Mouse (Mus musculus) monocyte, adult 2 months (primary cell): ENCODE measurements around the gene Prok1.

Source experiments
- DNase-seq, 2 experiments: peaks; one replicate each; pipeline ENCODE4 v3.0.0; 2022; ENCODE audit warnings: low spot score in 2 of 2, low read depth in 1 of 2

Prok1 gene

DNA sequence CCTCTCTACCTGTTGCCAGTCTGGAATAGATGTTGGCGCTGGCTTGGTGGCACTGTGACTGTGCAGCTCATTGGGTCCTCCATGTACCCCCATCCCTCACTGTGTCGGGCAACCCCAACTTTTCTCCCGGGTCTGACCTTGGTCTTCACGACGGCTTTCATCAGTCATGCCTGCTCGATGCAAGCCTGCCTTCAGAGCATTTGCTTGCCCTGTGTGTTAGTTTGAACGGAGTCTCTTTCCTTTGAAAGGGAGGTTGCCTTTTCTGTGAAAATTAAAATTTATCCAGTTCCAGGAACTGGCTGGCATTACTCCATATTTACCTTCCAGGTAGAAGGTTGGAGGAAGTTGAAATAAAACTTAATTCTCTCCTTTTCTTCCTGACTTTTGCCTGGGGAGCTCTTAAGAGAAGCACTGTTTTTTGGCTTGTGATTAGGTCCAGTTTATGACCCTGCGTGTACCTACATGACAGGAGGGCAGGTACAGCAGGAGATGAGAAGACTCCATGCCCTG is 981 bp downstream of the Prok1 start:
- no peak for DNase-seq

DNA sequence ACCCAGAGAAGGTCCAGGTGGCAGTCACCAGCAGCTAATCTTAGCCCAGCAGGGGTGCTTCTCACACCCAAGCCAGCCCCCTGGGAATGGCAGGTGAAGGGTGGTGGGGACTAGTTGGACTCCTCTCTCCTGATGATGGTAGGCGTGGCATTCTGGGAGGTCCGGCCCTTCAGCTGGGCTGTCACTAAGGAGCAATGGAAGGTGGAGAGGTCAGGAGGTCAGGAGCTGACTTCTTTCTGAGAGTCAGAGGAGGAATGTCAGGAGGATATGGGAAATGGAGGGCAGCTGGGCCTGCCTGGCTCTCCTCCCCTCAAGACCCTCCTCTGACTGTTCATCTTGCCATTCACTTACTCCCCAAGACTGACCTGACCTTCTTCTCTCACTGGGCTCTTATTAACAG is 1.5 kb downstream of the Prok1 start:
- DNase-seq, result no peak

DNA sequence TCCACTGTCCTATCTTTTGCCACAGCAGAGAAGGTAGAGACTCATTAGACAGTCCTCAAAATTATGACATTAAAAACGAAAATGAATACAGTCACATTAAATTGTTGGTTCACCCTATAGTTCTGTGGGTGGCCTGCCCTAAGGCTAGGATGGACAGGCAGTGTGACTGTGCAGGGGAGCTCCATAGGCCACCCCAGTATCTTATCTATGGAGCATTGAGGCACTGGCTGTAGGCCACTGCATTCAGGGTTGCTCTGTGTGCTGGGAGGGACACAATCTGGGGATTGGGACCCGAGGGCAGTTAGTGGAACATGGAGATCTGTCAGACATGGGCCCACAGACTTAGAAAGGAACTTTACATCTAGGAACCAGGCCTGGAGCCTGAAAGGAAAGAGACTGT is 5.6 kb downstream of the Prok1 start:
- DNase-seq, result no peak

DNA sequence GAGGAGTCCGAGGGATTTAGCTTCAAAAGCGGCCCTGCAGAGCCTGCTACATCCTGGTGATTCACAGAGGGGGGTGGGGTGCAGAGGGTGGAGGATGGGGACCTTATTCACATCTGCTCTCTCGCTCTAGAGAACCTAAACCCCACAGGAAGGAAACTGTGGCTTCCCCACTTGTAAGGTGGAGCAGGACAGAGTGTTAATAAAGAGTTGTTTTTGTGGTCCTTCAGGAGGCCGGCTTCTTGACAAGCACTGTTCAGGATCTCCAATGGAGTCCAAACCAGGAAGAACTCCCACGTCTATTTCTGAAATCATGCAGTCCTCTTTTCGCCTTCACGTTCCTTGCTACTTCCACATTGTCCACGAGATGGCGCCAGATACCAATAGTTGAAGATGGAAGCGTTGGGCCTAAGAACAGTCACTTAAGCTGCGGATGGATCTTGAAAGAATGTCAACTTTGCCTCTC is 6.1 kb downstream of the Prok1 start:
- DNase-seq, result peak in 1 of 2 experiments; percentile 40

DNA sequence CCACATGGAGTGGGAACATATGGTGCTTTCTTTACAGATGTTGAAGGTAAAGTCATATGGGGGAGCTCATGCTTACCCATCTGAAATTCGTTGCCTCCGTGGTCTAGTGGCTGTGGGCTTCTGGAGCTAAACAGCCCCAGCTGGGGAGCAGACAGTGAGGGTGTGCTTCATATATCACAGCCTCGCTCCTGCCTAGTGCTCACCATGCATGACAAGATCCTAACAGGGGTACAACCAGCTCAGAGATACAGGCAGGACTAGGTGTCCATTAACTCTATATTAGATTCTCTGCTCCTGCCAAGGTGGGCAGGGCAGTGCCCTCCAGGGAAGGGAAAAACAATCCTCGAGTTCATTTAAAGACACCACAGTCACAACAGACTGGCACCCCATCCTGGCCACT is 8.3 kb downstream of the Prok1 start:
- no peak for DNase-seq

DNA sequence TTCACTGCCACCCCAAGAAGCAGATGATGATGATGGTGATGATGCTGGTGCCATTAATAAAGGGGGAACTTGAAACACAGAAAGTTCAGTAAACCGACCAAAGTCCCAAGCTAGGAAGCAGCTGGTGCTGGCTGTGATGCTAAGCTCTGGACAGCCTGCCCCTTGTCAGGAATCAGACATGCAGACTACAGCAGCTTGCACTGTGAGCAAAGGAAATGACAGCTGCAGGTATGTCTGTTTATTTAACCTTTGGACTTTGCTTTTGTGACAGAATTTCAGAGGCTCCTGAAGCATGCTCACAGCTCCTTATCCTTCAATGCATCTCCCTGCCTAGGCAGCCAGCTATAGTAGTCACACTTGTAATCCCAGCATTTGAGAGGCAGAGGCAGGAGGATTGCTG is 9.0 kb downstream of the Prok1 start, which contains the start of gene A630076J17Rik:
TSS of gene A630076J17Rik (plus strand) at position 88 of the 400 bp plus-strand sequence.
- DNase-seq, result no peak

DNA sequence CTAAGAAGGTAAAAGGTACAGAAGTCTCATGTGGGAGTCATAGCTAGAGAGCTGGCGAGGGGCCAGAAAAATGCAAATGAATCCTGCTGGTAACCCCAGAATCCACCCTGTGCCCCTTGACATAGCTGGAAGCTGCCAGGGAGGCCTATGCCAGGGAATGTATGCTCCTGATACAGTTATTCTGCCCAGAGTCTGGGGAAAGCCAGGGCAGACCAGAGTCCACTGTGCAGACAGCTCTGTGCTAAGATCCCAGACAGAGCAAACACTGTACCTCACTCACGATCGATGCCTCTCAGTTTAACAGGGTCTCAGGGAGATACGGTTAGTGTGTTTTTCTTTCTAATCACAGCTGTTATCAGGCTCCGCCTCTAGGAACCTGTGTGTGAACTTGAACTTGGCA is 9.7 kb downstream of the Prok1 start:
- no peak for DNase-seq

DNA sequence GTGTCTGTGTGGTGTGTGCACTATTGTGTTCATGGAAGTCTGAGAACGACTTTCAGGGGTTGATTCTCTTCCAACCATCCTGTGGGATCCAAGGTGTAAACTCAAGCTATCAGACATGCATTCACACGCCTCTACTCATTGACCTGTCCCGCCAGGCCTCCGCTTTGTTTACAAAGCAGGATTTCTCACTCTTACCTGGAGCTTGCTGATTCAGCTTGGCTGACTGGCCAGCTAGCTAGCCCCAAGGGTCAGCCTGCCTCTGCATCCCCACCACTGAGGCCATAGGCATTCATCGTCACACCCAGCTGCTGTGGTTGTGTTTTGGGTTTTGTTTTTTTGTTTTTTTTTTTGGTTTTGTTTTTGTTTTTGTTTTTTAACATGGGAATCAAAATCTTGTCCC is 10.3 kb downstream of the Prok1 start:
- no peak for DNase-seq

DNA sequence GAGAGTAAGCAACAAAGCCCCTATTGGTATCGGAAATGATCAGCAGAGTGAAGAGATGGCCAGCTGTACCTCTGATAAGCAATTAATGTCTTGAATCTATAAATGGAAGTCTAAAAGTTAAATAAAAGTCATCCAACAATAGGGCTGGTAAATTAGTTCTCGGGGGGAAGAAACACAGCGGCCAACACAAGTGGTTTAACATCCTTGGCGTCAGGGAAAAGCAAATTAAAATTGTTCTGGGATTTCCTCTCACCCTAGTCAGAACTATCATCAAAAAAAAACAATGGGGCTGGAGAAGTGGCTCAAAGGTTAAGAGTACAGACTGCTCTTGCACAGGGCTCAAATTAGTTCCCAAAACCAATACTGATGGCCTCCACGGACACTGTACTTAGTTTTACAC is 13.7 kb downstream of the Prok1 start:
- DNase-seq, result no peak

DNA sequence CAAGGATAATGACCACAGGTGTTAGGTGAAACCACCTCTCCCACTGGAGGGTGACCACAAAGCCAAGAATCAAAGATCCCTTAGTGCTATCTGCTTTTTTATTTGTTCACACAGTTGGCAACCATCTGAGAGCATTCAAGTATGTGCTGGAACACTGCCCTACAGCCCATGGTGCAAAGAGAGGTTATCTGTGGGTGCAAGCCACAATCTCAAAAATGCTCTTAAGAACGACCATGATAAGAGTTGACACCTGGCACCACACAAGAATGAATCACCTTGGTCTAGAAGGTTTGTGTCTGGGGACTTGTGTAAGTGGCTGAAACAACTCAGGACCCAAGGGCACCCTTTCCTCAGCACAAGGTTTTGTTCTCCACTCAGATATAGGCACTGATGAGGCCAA is 16.3 kb downstream of the Prok1 start:
- no peak for DNase-seq

DNA sequence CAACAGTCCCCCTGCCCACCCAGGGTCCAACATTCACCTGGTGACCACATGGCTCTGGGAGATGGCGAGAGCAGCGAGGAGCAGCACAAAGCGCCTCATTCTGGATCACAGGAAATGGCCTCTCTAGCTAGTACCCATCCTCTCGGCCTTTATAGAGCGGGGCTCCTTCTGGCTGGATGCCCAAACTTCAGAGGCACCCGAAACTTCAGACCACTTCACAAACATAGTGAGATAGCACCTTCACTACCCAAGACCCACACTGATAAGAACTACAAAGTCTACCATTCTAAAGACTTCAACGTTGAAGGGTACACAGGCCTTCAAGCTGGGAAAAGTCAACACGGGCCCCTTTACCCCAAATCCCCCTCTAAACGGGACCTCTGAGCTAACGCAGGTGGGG is 17.9 kb downstream of the Prok1 start, which contains the start of gene Cym:
TSS of gene Cym (minus strand) at position 125 of the 400 bp plus-strand sequence.
- no peak for DNase-seq

DNA sequence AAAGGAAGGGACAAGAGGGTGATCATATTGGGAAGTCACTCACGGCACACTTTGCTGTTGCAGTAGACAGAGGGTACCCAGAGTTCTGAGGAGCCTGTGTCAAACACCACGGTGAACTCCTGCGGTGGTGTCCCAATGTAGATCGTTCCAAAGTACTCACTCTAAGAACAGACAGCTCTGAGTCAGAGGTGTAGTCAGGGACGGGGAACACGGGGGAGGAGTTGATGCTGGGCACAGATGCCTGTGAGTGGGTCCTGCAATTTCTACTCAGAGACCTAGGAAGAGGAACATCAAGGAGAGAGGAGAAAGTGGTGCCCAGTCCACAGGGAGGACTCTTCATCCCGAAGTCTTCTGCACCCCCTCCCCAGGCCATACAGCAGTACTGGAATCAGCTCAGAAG is 20.9 kb downstream of the Prok1 start:
- no peak for DNase-seq

DNA sequence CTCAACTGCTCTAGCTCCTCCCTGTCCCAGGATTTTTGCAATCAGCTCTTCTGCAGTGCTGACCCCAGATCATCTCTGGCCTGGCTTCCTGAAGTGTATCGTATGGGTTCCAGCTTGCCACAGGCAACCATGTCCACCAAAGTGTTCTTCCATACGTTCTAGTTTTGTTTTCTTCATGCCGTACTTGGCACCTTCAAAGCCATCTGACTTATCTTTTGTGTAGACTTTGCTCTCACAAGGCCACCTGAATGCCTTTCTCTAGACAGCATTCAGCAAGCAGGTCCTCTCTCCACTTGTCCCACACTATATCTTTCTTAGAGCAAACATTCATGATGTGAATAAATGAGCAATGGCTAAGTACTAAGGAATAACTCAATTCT is 22.4 kb downstream of the Prok1 start:
- no peak for DNase-seq

DNA sequence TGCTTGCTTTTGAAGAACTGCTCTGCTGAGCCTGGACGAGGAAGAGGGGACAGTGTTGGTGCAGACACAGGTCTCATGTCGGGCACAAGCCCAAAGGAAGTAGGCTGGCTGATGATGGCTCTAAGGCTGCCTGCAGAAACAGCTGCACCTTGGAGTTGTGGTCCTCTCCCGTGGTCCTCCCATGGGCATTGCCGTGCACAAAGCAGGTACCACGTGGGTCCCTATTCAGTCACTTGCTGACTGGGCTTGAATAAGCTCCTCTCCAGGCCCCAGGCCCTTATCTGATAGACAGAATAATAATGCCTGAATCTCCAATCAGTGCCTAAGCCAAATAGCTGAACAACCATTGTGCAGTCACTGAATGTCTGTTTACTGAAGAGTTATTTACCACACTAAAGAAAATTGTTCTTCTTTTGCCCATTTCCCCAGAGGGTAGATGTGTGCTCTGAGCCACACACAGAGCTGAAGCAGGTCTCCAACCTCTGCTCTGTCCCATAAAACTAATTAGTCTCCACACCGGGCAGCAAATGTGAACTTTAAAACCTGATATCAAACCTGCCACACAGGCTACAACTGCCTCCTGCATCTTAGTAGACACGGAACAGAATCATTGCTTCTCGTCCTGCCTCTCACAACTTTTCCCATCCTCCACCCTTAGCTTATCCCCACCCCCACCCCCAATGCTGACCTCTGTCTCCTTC is 23.0 kb downstream of the Prok1 start:
- no peak for DNase-seq

DNA sequence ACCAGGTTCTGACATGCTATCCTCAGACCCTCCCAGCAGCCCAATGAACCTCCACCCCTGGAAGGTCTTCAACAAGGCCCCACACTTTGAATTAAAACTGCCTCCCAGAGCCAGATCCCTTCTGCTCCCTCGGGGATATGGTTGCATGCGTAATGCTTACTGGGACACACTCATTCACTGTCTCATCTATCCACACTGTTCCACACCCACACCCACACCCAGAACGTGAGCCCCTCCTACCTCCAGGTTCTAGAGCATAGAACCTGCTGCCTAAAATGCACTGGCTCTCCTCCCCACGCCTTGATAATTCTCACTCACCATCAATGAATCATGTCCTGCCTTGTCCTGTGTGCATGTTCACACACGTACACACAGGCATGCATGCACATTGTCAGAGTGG is 24.9 kb downstream of the Prok1 start:
- DNase-seq, result no peak

DNA sequence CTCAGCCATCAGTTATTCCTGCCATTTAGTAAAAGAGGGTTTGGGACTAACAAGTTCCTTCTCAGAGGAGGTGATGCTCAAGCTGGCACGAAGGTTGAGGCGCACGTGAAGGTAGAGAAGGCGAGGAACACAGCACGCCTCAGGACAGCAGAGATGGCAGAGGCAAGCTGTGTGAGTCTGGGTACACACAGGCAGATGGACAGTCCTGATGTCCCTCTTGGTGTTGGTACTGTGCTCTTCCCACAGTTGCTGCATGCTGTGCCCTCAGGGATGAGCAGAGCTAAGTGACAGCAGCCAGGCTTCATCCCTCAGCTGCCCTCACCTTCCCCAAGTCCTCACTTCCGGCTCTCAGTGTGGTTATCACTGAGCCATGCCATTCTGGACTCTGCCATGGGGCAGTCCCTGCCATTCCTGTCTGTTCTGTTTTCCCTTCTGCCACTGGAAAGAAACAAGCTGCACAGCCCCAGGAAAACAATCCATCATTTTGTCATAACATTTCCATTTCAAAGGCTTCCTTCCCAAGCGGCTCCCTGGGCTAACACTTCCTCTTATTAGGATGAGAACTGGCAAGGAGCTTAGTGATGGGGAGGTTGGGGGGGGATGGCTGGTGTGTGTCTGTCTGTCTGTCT is 31.8 kb downstream of the Prok1 start:
- no peak for DNase-seq

DNA sequence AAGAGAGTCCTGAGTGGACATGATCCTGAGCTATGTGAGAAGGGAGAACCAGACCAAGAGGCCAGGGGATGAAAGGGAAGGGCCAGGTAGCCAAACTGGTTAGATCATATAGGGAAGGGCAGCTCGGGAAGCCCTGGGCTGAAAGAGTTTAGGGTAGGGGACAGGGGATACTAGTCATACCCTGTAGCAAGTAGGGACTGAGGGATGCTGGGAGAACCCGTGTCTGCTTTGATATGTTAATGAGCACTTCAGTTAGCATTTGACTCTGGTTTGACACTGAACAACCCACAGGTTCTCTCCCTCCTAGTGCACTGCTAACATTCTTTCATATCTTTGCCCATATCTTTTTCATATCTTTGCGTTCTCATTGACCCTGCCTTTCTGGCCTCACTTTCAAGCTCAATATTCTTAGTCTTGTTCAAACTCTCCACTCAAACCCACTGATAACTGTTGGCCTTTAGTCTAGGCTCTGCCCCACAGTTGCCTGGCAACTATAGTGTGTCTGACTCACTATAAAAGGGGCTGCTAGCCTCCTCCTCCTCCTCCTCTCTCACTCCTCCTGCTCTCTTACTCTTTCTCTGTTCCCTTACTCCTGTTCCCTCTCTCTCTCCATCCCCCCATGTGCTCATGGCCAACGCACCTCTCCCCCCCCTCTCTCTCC is 32.9 kb downstream of the Prok1 start:
- DNase-seq, result no peak

DNA sequence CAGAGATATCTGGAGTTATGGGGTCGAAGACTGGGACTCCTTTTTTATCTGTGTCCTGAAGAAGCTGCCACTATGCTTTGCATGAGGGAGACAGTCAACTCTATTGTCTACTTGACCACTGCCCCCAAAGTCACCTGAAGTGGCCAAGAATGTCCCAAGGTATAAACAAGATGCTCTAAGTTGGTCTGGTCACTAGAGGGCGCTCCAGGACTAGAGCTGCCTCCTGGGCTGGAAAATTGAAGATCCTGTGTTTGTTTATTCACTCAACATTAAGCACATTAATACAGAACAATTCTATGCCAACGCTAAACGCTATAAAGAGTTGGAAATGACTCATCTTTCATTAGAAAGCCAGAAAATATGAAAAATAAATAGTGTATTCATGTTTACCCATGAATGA is 33.5 kb downstream of the Prok1 start:
- no peak for DNase-seq

DNA sequence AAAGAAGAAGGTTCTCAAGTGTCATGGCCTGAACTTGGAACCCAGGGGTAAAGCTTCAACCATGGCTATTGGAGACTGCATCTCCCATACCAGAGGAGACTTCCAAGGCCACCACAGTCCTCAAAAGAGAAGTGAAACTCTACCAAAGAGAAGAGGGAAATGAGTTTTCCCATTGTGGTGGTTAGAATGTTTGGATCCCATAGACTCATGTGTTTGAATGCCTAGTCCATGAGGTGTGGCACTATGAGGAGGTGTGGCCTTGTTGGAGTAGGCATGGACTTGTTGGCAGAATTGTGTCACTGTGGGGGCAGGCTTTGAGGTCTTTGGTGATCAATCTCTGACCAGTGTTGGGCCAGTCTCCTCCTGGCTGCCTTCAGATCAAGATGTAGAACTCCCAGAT is 34.3 kb downstream of the Prok1 start:
- no peak for DNase-seq

DNA sequence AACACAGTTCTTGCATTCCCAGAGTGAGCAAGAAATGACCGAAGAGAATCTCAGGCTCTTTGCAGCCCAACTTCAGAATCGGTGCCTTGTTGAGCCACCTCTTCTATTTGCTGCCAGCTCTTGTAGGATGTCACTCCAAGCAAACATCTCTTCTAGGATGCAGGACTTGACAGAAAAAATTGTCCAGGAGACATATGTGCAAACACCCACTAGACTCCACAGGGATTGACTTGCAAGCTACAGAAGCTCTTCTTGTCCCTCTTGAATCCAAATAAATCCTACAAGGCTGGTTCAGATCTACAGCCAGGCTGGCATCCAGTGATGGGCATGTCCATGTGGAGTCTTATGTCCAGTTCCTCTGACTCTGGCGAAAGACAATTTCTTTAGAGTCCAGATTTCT is 35.1 kb downstream of the Prok1 start:
- no peak for DNase-seq

DNA sequence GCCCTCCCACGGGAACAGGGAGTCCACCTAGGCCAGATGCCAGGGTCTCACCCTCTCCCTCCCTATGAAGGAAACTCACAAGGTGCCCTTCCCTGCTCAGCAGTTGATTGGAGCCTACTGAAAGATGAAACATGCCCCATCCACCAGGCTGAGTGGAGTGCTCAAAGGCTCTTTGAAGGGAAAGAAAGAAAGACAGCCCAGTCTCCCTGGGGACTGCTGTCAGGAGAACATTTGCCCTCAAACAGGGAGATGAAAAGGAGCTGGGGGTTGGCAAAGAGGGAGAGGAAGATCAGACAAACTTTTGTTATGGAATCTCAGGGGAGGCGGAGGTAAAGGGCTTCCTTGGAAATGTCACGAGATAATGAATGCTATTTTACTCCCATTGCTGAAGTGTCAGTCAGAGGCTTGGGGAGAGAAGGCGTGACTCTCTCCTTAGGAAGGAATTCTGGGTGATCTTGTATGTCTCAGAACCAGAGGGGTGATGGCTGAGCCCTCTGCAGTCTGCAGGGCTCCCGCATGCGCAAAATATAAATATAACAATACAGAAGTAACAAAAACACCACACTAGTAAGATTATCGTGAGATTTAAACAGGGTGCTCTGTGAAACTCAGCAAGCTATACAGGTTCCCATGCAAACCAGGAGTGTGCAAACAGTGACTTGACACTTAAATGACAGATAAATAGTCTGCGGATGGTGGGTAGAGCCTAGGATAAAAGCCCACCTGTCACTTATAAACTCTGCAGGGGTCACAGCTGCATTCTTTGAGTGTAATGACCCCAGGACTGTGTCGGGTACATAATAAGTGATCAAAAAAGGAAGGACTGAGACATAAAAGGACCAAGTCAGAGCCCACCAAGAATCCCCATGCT is 38.0 kb downstream of the Prok1 start:
- no peak for DNase-seq
